Mouse (Mus musculus): Measurements from ENCODE around the gene Mageb3. TPM values are rescaled to one million over a fixed set of nuclear protein-coding genes. Genes with fewer than 3 reads are reported as not detected.

The Mageb3 gene
- total and polyA plus RNA-seq, 3 experiments, result 0.27 TPM; not detected in 2

GRCm38 (mm10) chr2:121916047-121916970 is 39.6 kb downstream of the Mageb3 start:
- Histone ChIP-seq H3K4me3 (ENCODE audit: low read depth, low read length) (no peak overlapping the region), H3K27me3 (ENCODE audit: insufficient read depth, low read length) (no peaks in the 10 kb centered on the region), H3K9me3 (replicated peaks) (no peaks in the 10 kb centered on the region), H3K4me1 (ENCODE audit: insufficient read depth, low read depth, low read length) (no peaks in the 10 kb centered on the region), H3K36me3 (replicated peaks) (peaks cover 31% of the 10 kb centered on the region)
- TF ChIP-seq TAL1 (conservative IDR thresholded peaks at IDR 0.05; ENCODE audit: low read depth, low read length) (no peak), CTCF (IDR thresholded peaks at IDR 0.05; ENCODE audit: low read depth, low read length) (no peak), GATA1 (IDR thresholded peaks at IDR 0.05; ENCODE audit: borderline replicate concordance, low read length) (no peak), GATA2 (IDR thresholded peaks at IDR 0.05; ENCODE audit: borderline replicate concordance, low read depth, low read length) (no peak), POLR2AphosphoS5 (IDR thresholded peaks at IDR 0.05; ENCODE audit: insufficient replicate concordance, low read depth, low read length) (no peak)
- ATAC-seq (ENCODE audit: extremely low read depth, insufficient number of reproducible peaks, low FRiP score, poor library complexity, severe bottlenecking) (no peak), DNase-seq (ENCODE audit: low spot score) (no peak)

- peaks cover 49% of the 10 kb centered on the region for H3K36me3 ChIP-seq (replicated peaks)
- no peaks in the 10 kb centered on the region for H3K4me1 ChIP-seq (ENCODE audit: insufficient read depth, low read depth, low read length)
- H3K27me3 ChIP-seq (ENCODE audit: insufficient read depth, low read length), result no peaks in the 10 kb centered on the region
- TF ChIP-seq GATA2 (IDR thresholded peaks at IDR 0.05; ENCODE audit: borderline replicate concordance, low read depth, low read length), result no peak
- TF ChIP-seq CTCF (IDR thresholded peaks at IDR 0.05; ENCODE audit: low read depth, low read length), result no peak
- TF ChIP-seq POLR2AphosphoS5 (IDR thresholded peaks at IDR 0.05; ENCODE audit: insufficient replicate concordance, low read depth, low read length), result no peak
- TF ChIP-seq GATA1 (IDR thresholded peaks at IDR 0.05; ENCODE audit: borderline replicate concordance, low read length), result no peak
- no peak for TF ChIP-seq TAL1 (conservative IDR thresholded peaks at IDR 0.05; ENCODE audit: low read depth, low read length)
- ATAC-seq (ENCODE audit: extremely low read depth, insufficient number of reproducible peaks, low FRiP score, poor library complexity, severe bottlenecking), result no peak
- DNase-seq (ENCODE audit: low spot score), result no peak
- H3K4me3 ChIP-seq (ENCODE audit: low read depth, low read length), result no peak overlapping the region
- no peaks in the 10 kb centered on the region for H3K9me3 ChIP-seq (replicated peaks)
Observed at GRCm38 (mm10) chr2:121909975-121910374, 45.9 kb downstream of the Mageb3 start.

Other genes with a start within 250 kb of the Mageb3 start
- gene Frmd5, start 149.0 kb downstream of the Mageb3 start, total RNA-seq (2014; fragmentation: Nextera tagmentation), result 74.4 and 79.4 TPM in 2 replicates
- gene Frmd5, start 149.0 kb downstream of the Mageb3 start, total RNA-seq (2017), result 20.6 and 22.3 TPM in 2 replicates
- 11.6 and 12.8 TPM in 2 replicates for gene Frmd5, start 149.0 kb downstream of the Mageb3 start, polyA plus RNA-seq (2012)
- 51.8 and 75.4 TPM in 2 replicates for gene Casc4, start 89.1 kb downstream of the Mageb3 start, total RNA-seq (2014; fragmentation: Nextera tagmentation)
- gene Casc4, start 89.1 kb downstream of the Mageb3 start, total RNA-seq (2017), result 34.2 and 38.6 TPM in 2 replicates
- gene Casc4, start 89.1 kb downstream of the Mageb3 start, polyA plus RNA-seq (2012), result 14.3 and 16.9 TPM in 2 replicates
- gene Ctdspl2, start 91 bp downstream of the Mageb3 start, total RNA-seq (2014; fragmentation: Nextera tagmentation), result 107 and 137 TPM in 2 replicates
- 75.4 and 79.1 TPM in 2 replicates for gene Ctdspl2, start 91 bp downstream of the Mageb3 start, total RNA-seq (2017)
- 3.7 and 5.3 TPM in 2 replicates for gene Ctdspl2, start 91 bp downstream of the Mageb3 start, polyA plus RNA-seq (2012)
- 23.0 and 27.0 TPM in 2 replicates for gene Eif3j1, start 72.5 kb upstream of the Mageb3 start, total RNA-seq (2014; fragmentation: Nextera tagmentation)
- 8.4 and 9.5 TPM in 2 replicates for gene Eif3j1, start 72.5 kb upstream of the Mageb3 start, total RNA-seq (2017)
- 35.5 and 95.2 TPM in 2 replicates for gene Eif3j1, start 72.5 kb upstream of the Mageb3 start, polyA plus RNA-seq (2012)
- 10.4 and 15.5 TPM in 2 replicates for gene Spg11, start 162.3 kb upstream of the Mageb3 start, total RNA-seq (2014; fragmentation: Nextera tagmentation)
- gene Spg11, start 162.3 kb upstream of the Mageb3 start, total RNA-seq (2017), result 9.9 and 10.7 TPM in 2 replicates
- gene Spg11, start 162.3 kb upstream of the Mageb3 start, polyA plus RNA-seq (2012), result 1.1 TPM in 2 replicates
- 996 and 1,120 TPM in 2 replicates for gene B2m, start 191.6 kb upstream of the Mageb3 start, total RNA-seq (2014; fragmentation: Nextera tagmentation)
- 2,007 and 2,025 TPM in 2 replicates for gene B2m, start 191.6 kb upstream of the Mageb3 start, total RNA-seq (2017)
- gene B2m, start 191.6 kb upstream of the Mageb3 start, polyA plus RNA-seq (2012), result 28.8 and 29.6 TPM in 2 replicates
- not detected in 2 replicates for gene Trim69, start 204.6 kb upstream of the Mageb3 start, total RNA-seq (2014; fragmentation: Nextera tagmentation)
- not detected in 2 replicates for gene Trim69, start 204.6 kb upstream of the Mageb3 start, total RNA-seq (2017)
- gene Trim69, start 204.6 kb upstream of the Mageb3 start, polyA plus RNA-seq (2012), result not detected in 2 replicates
- gene Patl2, start 230.1 kb upstream of the Mageb3 start, total RNA-seq (2014; fragmentation: Nextera tagmentation), result 1.1 and 1.9 TPM in 2 replicates
- gene Patl2, start 230.1 kb upstream of the Mageb3 start, total RNA-seq (2017), result 13.7 and 14.5 TPM in 2 replicates
- gene Patl2, start 230.1 kb upstream of the Mageb3 start, polyA plus RNA-seq (2012), result 0.04 and 0.09 TPM in 2 replicates
- not detected in 2 replicates for gene Terb2, start 230.2 kb upstream of the Mageb3 start, total RNA-seq (2014; fragmentation: Nextera tagmentation)
- not detected in 2 replicates for gene Terb2, start 230.2 kb upstream of the Mageb3 start, total RNA-seq (2017)
- not detected in 2 replicates for gene Terb2, start 230.2 kb upstream of the Mageb3 start, polyA plus RNA-seq (2012)

All from G1E (cell line).